Mouse (Mus musculus) left cerebral cortex, postnatal 4 days (tissue): ENCODE results near the gene Kcng1. TPM values are rescaled to one million over a fixed set of nuclear protein-coding genes. Genes with fewer than 3 reads are reported as not detected.

Experiments
- DNase-seq: peaks from one replicate; pipeline ENCODE4 v3.0.0-alpha.2; 2022
- intact Hi-C: fragments of 180-260 bp; cut with DNase I; formaldehyde crosslinking; loops from one replicate; pipeline ENCODE4 v1.15.1; 2025
- total RNA-seq, 2 experiments: library from RNA; stranded (reverse); gene quantifications; 2 replicates each; pipeline ENCODE4 v1.2.3; 2021

Gene Kcng1
- total RNA-seq, 2 experiments from 2014 or later, result 34.4 to 34.5 TPM

- intact Hi-C loops, result no loop called here
- DNase-seq, result no peak
These were observed 20.6 kb downstream of the Kcng1 start for GRCm38 (mm10) chr2:168260900-168261299.

- no peak for DNase-seq
These were observed 21.4 kb downstream of the Kcng1 start for GRCm38 (mm10) chr2:168260124-168260523.

GRCm38 (mm10) chr2:168259046-168259445 is 22.5 kb downstream of the Kcng1 start:
- no peak for DNase-seq
- intact Hi-C loops, result no loop called here

More at GRCm38 (mm10) chr2:168260124-168260523, 21.4 kb downstream of the Kcng1 start:
- intact Hi-C loops, result no loop called here

DNA sequence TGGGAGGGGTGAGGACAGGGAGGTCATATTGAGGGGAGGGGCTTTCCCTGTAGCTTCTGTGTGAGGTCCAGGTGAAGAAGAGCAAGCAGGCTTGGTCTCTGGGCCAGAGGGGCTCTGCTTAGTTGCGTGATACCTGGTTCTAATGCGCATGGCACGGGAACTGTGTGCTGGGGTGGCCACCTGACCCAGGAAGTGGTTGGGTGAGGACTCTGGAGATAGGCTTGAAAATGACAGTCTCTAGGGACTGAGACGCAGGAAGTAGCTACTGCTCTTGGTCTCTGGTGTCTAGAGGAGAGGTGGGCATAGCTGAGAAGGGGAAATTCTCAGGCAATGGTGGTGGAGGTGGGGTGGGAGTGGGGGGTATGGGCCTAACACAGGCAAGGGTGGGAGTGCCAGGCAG is 24.3 kb downstream of the Kcng1 start:
- intact Hi-C loops, result no loop called here
- no peak for DNase-seq

GRCm38 (mm10) chr2:168256506-168256905 is 25.0 kb downstream of the Kcng1 start:
- intact Hi-C loops, result no loop called here
- DNase-seq, result no peak

DNA sequence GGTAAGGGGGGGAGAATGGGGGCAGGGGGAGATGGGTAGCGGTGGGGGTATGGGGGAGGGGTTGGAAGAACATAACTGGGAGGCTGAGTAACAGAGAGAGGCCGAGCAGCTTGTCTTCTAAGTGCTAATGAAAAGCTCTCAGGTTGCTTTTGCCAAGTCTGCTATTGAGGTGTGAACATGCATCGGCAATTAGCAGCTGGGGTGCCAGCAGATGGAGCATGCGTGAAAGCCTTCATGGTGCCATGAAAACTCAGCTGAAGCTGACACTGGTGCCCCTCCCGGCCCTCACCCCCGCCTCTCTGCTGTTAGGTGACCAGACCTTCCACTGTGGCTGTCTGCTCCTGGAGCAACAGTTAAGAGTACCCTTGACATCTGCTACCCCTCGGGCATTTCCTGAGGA is 27.7 kb downstream of the Kcng1 start:
- intact Hi-C loops, result loop anchor here (5.0 kb wide), 2 partner anchors 373 to 393 kb away; no protein-coding TSS in a partner anchor
- DNase-seq, result peak; percentile 62

DNA sequence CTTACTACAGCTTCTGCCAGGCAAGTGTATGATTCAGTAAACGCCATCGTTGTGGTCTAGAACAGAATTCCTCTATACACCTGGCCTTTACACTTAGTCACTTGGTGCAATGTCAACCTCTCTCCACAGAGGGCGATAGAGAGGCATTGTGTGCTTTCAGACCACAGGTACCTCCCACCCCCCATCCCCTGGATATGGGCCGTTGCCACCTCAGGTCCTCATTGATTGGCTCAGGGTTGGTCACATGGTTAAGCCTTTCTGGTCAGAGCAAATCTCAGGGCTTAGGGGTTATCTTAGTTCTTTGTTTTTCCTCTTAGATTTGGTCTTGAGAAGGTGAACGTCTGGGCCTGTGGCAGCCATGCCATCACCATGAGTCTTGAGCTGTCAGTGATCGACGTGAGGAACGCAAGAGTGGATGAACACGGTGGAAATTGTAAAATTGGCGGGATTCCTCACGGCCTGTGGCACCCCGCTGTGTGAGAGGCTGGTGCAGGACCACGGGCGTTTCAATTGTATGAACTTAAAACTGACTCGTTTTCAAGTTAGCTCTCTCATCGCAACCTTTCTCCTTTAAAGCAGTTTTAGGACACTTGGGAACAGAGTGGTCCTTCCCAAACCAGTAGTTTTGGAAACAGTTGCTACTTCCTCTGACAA is 28.8 kb downstream of the Kcng1 start:
- peak; percentile 51 for DNase-seq
- intact Hi-C loops, result loop anchor here (1.0 to 5.0 kb wide), 3 partner anchors 193 to 395 kb away; no protein-coding TSS in a partner anchor

DNA sequence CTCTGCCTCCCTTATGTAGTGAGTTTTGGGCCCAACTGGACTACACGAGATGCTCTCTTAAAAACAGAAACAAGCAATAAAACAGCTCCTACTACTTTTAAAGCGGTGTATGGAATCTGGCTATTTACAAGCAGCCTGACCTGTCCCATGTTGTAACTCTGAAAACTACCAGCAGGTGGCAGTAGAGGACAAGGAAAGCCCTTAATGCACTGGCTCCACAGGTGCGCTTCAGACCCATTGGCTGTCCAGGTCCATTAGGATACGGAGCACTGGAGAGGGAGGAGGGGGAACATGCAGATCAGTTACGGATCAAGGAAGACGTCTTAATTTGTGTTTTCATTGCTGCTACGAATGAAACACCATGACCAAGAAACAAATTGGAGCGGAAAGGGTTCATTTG is 31.3 kb downstream of the Kcng1 start:
- peak; percentile 87 for DNase-seq
- intact Hi-C loops, result loop anchor here (5.0 kb wide), 2 partner anchors 377 to 397 kb away; no protein-coding TSS in a partner anchor

DNA sequence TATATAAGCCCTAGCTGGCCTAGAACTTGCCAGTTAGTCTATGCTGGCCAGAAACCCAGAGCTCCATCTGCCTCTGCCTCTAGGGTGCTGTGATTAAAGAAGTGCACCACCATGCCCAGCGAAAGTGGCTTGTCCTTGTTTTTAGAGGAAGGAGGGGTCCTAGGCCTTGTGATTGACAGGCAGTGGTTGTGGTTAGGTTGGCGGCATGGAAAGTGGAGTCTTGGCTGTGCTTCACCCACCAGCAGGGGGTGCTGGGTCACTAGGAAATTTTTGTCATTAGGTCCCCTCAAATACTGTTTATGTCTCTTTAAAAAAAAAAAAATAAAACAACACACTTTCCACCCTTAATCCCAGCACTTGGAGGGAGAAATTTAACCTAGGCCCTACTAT is 32.7 kb downstream of the Kcng1 start:
- peak; percentile 72 for DNase-seq
- intact Hi-C loops, result no loop called here

- peak; percentile 84 for DNase-seq
- intact Hi-C loops, result no loop called here
These were observed 33.2 kb downstream of the Kcng1 start for GRCm38 (mm10) chr2:168248167-168248855.

DNA sequence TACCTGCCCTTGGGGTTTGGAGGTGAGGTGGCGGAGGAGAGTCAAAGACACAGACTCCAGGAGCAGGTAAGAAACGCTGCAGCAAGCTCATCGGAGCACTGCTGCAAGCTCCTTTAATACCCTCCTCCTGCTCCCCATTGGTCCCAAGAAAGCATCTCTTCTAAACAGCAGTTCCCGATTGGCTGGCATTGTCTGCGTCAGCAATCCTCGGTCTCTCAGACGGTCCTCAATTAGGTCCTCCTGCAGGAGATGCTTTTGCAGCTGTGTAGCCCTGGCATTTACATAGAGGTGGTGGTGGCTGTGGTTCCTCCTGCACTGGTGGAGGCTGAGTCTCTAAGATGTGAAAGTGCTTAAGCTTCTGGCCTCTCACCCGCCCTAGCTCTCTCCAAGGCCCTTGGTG is 36.0 kb downstream of the Kcng1 start:
- intact Hi-C loops, result no loop called here
- no peak for DNase-seq

- DNase-seq, result no peak
- intact Hi-C loops, result no loop called here
These were observed 38.3 kb downstream of the Kcng1 start for GRCm38 (mm10) chr2:168243278-168243677.

DNA sequence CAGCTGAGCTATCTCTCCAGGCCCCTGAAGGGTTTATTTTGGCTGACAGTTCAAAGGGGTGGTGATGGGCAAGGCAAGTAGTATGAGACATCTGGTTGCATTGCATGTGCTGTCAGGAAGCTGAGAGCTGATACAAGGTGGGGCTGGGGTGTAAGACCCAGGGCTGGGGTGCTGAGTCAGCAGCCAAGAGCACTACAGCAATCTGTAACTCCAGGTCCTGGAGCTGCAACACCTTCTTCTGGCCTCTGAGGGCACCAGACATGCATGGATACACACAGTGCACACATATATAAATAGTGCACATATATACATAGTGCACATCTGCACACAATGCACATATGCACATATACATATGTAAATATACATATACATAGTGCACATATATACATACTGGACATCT is 38.7 kb downstream of the Kcng1 start:
- no peak for DNase-seq
- intact Hi-C loops, result no loop called here

GRCm38 (mm10) chr2:168238335-168238734 is 43.2 kb downstream of the Kcng1 start:
- intact Hi-C loops, result no loop called here
- no peak for DNase-seq

DNA sequence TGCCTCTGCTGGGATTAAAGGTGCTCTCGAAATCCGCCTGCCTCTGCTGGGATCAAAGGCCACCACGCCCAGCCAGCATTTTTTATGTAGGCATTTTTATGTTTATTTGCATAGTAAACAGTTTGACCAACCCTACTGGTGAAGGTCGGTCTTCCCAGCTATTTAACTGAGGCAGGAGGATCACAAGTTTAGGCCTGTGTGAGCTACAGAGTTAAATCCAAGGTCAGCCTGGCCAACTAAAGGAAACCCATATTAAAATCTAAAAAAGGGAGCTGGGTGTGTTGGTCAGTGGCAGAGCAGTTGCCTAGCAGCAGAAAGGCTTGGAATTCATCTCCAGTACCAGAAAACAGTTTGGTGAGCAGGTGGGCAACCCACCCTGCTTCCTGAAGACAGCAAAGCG is 48.2 kb downstream of the Kcng1 start:
- intact Hi-C loops, result no loop called here

GRCm38 (mm10) chr2:168231471-168231829 is 50.1 kb downstream of the Kcng1 start:
- no peak for DNase-seq
- intact Hi-C loops, result no loop called here

More for the DNA sequence above, 48.2 kb downstream of the Kcng1 start:
- no peak for DNase-seq

- DNase-seq, result no peak
- intact Hi-C loops, result no loop called here
These were observed 50.6 kb downstream of the Kcng1 start for GRCm38 (mm10) chr2:168230773-168231470.

GRCm38 (mm10) chr2:168230026-168230728 is 51.4 kb downstream of the Kcng1 start, which contains the start of the genes Gm20716, Dpm1 and Mocs3:
Gm20716 (minus strand) TSS chr2:168230364.
Dpm1 (minus strand) TSS chr2:168230591.
Mocs3 (plus strand) TSS chr2:168230622.
- DNase-seq, result peak; percentile 81
- intact Hi-C loops, result no loop called here

DNA sequence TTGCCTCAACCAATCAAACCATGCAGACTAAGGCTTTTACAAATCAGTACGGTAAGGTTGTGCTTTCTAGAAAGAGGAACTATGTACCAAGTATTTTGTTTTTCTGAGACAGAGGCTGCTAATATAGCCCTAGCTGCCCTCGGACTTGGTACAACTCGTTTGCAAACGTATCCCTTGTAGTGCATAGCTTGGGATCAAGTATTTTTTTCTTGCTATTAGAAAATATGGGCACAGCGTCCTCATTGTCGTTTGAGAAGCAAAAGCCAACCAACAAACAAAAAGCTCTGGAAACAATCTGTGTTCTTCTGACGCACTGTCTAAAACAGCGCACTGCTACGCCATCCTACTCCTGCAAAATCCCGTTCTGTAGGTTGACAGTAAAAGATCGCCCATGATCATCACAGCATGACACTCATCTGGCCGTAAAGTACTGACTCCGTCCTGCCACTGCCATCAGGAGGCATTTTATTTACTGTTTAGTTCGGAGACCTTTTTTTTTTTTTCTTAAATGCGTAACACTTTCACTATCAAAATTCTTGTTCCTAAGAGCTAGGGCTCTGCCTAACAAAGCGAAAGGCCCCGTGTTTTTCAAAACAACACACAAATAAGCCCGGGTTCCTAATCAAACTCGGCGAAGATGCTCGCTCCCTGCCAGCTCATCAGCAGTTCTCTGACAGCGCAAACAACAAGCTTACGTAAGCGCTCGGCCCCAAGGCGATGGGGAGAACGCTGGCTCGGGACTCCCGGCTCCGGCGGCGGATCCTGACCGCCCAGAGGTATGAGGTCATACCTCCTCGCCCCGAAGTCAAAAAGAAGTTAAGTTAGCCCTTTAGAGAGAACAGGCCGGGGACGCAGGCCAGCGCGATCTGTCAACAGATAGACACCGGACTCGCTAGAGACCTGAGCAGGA is 52.2 kb downstream of the Kcng1 start:
- intact Hi-C loops, result no loop called here
- no peak for DNase-seq

DNA sequence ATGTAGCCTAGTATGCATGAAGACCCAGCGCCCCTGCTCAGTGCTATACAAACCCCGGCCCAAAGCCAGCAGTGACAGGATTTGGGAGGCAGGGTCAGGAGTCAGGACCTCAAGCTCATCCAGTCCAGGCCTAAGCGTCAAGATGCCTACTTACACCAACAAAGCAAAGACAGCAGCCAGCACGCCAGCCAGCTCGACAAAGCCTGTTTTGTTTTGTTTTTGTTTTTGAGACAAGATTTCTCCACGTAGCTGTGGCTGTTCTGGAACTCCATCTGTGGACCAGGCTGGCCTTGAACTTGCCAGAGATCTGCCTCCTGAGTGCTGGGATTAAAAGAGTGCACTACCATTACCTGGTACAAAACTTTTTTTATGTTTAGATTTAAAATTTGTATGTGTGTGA is 58.2 kb downstream of the Kcng1 start:
- DNase-seq, result no peak
- intact Hi-C loops, result no loop called here
